Comparison of ENCODE assay signal across 9 mouse cellular contexts in genomic region chr17:46889450-46890084, GRCm38 (mm10). TPM values are rescaled to one million over a fixed set of nuclear protein-coding genes. Genes with fewer than 3 reads are reported as not detected.
DNase-seq lines count a peak whose midpoint lies in the region; ATAC-seq and TF ChIP-seq lines count a peak whose summit lies in the region.
"Had no signal": no experiment of that assay in that cellular context is flagged by ENCODE, and none has a peak within 500 bp of the region (broad histone marks: within the 10 kb centered on the region; RNA-seq: fewer than 3 reads in every experiment).

No protein-coding gene starts in this region.

- peak overlapping the region; percentile 64 for H3K9ac ChIP-seq in kidney, embryonic 14.5 days (ENCODE audit: low read depth, low read length)
- H3K9ac ChIP-seq in midbrain, postnatal 0 days (replicated peaks; ENCODE audit: low read length, poor library complexity, severe bottlenecking) = peak overlapping the region; percentile 88

- no peaks in the 10 kb centered on the region for H3K27me3 ChIP-seq in kidney, embryonic 14.5 days (ENCODE audit: control insufficient read depth, insufficient read depth, low read length)
- no peaks in the 10 kb centered on the region for H3K27me3 ChIP-seq in midbrain, postnatal 0 days (ENCODE audit: insufficient read depth, low read length)
- H3K27me3 ChIP-seq: Patski had no signal

- peaks cover 14% of the 10 kb centered on the region for H3K4me1 ChIP-seq in bone marrow macrophage, adult 2 months (ENCODE audit: control insufficient read depth, insufficient read depth, low read length)
- peaks cover 4% of the 10 kb centered on the region; the same call in 1 of the 2 replicates for H3K4me1 ChIP-seq in embryonic fibroblast, embryonic 13.5 days (ENCODE audit: control insufficient read depth, insufficient read depth, low read length)
- peaks cover 21% of the 10 kb centered on the region for H3K4me1 ChIP-seq in kidney, embryonic 14.5 days (ENCODE audit: control insufficient read depth, insufficient read depth, low read length)
- peaks cover 16% of the 10 kb centered on the region for H3K4me1 ChIP-seq in midbrain, postnatal 0 days (ENCODE audit: insufficient read depth, low read length)

- DNase-seq in 416B (ENCODE audit: low read depth) = peak; percentile 89
- DNase-seq in heart, adult 9 months (ENCODE audit: low spot score in 2 of 2) = peak; percentile 78 to 81
- DNase-seq in liver = peak; percentile 71
- DNase-seq in midbrain, postnatal 0 days (ENCODE audit: low spot score) = peak; percentile 87
- DNase-seq in spleen, postnatal 14 days (ENCODE audit: low spot score in 2 of 2) = peak; percentile 26 to 46

- TF ChIP-seq POLR2A in bone marrow macrophage, adult 2 months (IDR thresholded peaks at IDR 0.05; ENCODE audit: borderline replicate concordance, low read depth, low read length) = no peak; the same call in 1 of the 2 replicates
- peak; percentile 75 for TF ChIP-seq POLR2A in embryonic fibroblast, embryonic 13.5 days (IDR thresholded peaks at IDR 0.05; ENCODE audit: low read depth, low read length)

- peak; percentile 62 for ATAC-seq in kidney, embryonic 14.5 days (ENCODE audit: low FRiP score, low TSS enrichment)
- ATAC-seq in midbrain, postnatal 0 days (ENCODE audit: low FRiP score) = peak; percentile 61

- no peaks in the 10 kb centered on the region for H3K9me3 ChIP-seq in kidney, embryonic 14.5 days (ENCODE audit: control insufficient read depth, low read length)
- no peaks in the 10 kb centered on the region for H3K9me3 ChIP-seq in midbrain, postnatal 0 days (ENCODE audit: low read length)

- H3K4me3 ChIP-seq in bone marrow macrophage, adult 2 months (ENCODE audit: insufficient read depth, low read length) = peak overlapping the region; percentile 78
- H3K4me3 ChIP-seq in embryonic fibroblast, embryonic 13.5 days (ENCODE audit: insufficient read depth, low read length) = peak overlapping the region; percentile 89
- peak overlapping the region; percentile 95 for H3K4me3 ChIP-seq in kidney, embryonic 14.5 days (ENCODE audit: low read length)
- peak overlapping the region; percentile 62 for H3K4me3 ChIP-seq in midbrain, postnatal 0 days (ENCODE audit: low read depth, low read length)

- H3K4me2 ChIP-seq in kidney, embryonic 14.5 days (replicated peaks; ENCODE audit: low read depth, low read length) = peak overlapping the region; percentile 93
- H3K4me2 ChIP-seq in midbrain, postnatal 0 days (ENCODE audit: low read depth, low read length, poor library complexity, severe bottlenecking) = peak overlapping the region; percentile 74

- no peak for TF ChIP-seq CTCF in bone marrow macrophage, adult 2 months (IDR thresholded peaks at IDR 0.05; ENCODE audit: low read depth, low read length)
- TF ChIP-seq CTCF in embryonic fibroblast, embryonic 13.5 days (IDR thresholded peaks at IDR 0.05; ENCODE audit: borderline replicate concordance, insufficient read depth, low read length) = no peak
- TF ChIP-seq CTCF in midbrain, postnatal 0 days (IDR thresholded peaks at IDR 0.05) = peak; percentile 14; the same call in 1 of the 2 replicates

- peaks cover 3% of the 10 kb centered on the region; the same call in 1 of the 2 replicates for H3K36me3 ChIP-seq in kidney, embryonic 14.5 days (ENCODE audit: control insufficient read depth, insufficient read depth, low read length)
- H3K36me3 ChIP-seq in midbrain, postnatal 0 days (ENCODE audit: insufficient read depth, low read length) = peaks cover 3% of the 10 kb centered on the region; the same call in 1 of the 2 replicates

- H3K27ac ChIP-seq in bone marrow macrophage, adult 2 months (ENCODE audit: insufficient read depth, low read depth, low read length) = peak overlapping the region; percentile 84
- peak overlapping the region; percentile 97 for H3K27ac ChIP-seq in embryonic fibroblast, embryonic 13.5 days (ENCODE audit: insufficient read depth, low read length)
- H3K27ac ChIP-seq in kidney, embryonic 14.5 days (ENCODE audit: low read depth, low read length) = peak overlapping the region; percentile 97
- H3K27ac ChIP-seq in midbrain, postnatal 0 days (ENCODE audit: low read depth, low read length) = peak overlapping the region; percentile 95

- WGBS in kidney, embryonic 14.5 days = under 1% methylated on average over 44 of the region's 44 CpGs
- WGBS in midbrain, postnatal 0 days = 1% methylated on average over 43 of the region's 44 CpGs

RNA-seq across cellular contexts. Expression of gene Tbcc, which starts 0.9 kb away (rescaled TPM):
- polyA plus RNA-seq in bone marrow macrophage, adult 2 months (2012; ENCODE audit: insufficient read depth, insufficient read length, missing spikeins) = 11.4 and 13.6 TPM in 2 replicates
- 11.5 and 16.5 TPM in 2 replicates for polyA plus RNA-seq in embryonic fibroblast, embryonic 13.5 days (2011; ENCODE audit: insufficient read length, low read depth, missing spikeins)
- polyA plus RNA-seq in kidney, embryonic 14.5 days (2014; fragmentation: Nextera tagmentation; extraction: Ambion mirVana) = 71.0 and 82.1 TPM in 2 replicates
- 43.1 and 46.3 TPM in 2 replicates for total RNA-seq in midbrain, postnatal 0 days (2014; rRNA removed)
- polyA plus RNA-seq in midbrain, postnatal 0 days (2015; fragmentation: Nextera tagmentation; extraction: Ambion mirVana) = 49.9 and 51.2 TPM in 2 replicates

RNA-seq across cellular contexts. Expression of gene Prph2, which starts 20.7 kb away (rescaled TPM):
- polyA plus RNA-seq in bone marrow macrophage, adult 2 months (2012; ENCODE audit: insufficient read depth, insufficient read length, missing spikeins) = not detected in 2 replicates
- not detected in 2 replicates for polyA plus RNA-seq in embryonic fibroblast, embryonic 13.5 days (2011; ENCODE audit: insufficient read length, low read depth, missing spikeins)
- polyA plus RNA-seq in kidney, embryonic 14.5 days (2014; fragmentation: Nextera tagmentation; extraction: Ambion mirVana) = 0.18 and 0.26 TPM in 2 replicates
- total RNA-seq in midbrain, postnatal 0 days (2014; rRNA removed) = not detected in 2 replicates
- polyA plus RNA-seq in midbrain, postnatal 0 days (2015; fragmentation: Nextera tagmentation; extraction: Ambion mirVana) = not detected in 2 replicates
- polyA plus RNA-seq: Patski had no signal

RNA-seq across cellular contexts. Expression of gene Bicral, which starts 31.3 kb away (rescaled TPM):
- polyA plus RNA-seq in bone marrow macrophage, adult 2 months (2012; ENCODE audit: insufficient read depth, insufficient read length, missing spikeins) = 11.3 and 11.8 TPM in 2 replicates
- polyA plus RNA-seq in embryonic fibroblast, embryonic 13.5 days (2011; ENCODE audit: insufficient read length, low read depth, missing spikeins) = 9.4 and 14.0 TPM in 2 replicates
- polyA plus RNA-seq in kidney, embryonic 14.5 days (2014; fragmentation: Nextera tagmentation; extraction: Ambion mirVana) = 2.6 and 5.2 TPM in 2 replicates
- total RNA-seq in midbrain, postnatal 0 days (2014; rRNA removed) = 31.2 and 31.6 TPM in 2 replicates
- 6.5 and 7.0 TPM in 2 replicates for polyA plus RNA-seq in midbrain, postnatal 0 days (2015; fragmentation: Nextera tagmentation; extraction: Ambion mirVana)

Comparison
In these comparisons a context has a peak if more than half of its experiments do, and no peak if none do; other contexts are left out.
1. Peak in every context shown above with its lines: DNase-seq, ATAC-seq, H3K4me3 ChIP-seq and H3K27ac ChIP-seq.
2. DNase-seq: peak in every context shown above with its lines; median percentile 89 in 416B; 87 in midbrain, postnatal 0 days; 80 in heart, adult 9 months; 71 in liver; 36 in spleen, postnatal 14 days.